Mouse (Mus musculus) lung, adult 18-20 months (tissue): ENCODE measurements around the gene Fgf22.
A peak's percentile ranks its signal among the peaks of the same experiment; 100 is the strongest.

Experiments used
- DNase-seq, 2 experiments: peaks; one replicate each; pipeline ENCODE4 v3.0.0; 2022; ENCODE audit warnings: mixed read lengths in 2 of 2

The Fgf22 gene

DNA sequence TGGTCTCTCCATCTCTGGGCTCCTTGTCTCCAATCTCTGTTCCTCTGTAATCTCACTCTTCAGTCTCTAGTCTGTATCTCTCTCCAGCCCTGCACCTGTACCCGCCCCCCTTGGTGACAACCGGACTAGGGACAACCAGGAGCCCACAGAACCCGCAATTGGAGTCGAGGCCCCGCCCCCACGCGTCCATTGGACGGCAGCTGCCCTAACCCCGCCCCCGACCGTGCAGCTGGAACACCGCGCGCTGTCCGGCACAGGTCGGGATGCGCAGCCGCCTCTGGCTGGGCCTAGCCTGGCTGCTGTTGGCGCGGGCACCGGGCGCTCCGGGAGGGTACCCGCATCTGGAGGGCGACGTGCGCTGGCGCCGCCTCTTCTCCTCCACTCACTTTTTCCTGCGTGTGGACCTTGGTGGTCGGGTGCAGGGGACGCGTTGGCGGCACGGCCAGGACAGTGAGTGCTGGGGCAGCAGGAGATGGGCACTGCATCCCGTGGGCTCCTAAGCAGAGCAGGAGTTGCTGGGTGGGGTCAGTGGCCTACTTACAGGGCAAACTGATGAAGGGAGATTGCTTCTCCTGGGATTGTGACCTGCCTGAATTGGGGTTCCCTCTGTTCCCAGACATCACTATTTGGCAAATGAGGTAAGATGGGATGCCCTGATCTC, at the start of gene Fgf22:
Fgf22 (plus strand) TSS at position 221 of the 661 bp plus-strand sequence.
- DNase-seq: peak; percentile 67 to 76

DNA sequence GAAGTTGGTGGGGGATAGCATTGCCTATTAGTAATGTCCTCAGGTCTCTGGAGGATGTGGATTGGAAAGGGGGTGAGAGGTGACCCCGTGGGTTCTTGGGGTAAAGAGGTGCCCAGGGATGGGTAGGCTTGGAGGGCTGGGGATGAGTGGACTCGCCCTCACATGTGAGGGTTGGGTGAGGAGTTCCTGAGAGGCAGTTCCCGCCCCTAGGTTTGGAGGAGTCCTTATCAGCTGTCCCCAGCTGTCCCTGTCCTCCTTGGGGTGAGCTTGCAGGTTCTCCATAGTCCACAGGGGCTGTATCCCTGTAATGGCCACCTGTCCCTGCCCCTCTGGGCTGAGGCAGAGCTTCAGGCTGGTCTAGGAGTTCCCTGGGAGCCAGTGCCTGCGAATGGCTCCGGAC, 48.9 kb upstream of the Fgf22 start:
- no peak for DNase-seq

DNA sequence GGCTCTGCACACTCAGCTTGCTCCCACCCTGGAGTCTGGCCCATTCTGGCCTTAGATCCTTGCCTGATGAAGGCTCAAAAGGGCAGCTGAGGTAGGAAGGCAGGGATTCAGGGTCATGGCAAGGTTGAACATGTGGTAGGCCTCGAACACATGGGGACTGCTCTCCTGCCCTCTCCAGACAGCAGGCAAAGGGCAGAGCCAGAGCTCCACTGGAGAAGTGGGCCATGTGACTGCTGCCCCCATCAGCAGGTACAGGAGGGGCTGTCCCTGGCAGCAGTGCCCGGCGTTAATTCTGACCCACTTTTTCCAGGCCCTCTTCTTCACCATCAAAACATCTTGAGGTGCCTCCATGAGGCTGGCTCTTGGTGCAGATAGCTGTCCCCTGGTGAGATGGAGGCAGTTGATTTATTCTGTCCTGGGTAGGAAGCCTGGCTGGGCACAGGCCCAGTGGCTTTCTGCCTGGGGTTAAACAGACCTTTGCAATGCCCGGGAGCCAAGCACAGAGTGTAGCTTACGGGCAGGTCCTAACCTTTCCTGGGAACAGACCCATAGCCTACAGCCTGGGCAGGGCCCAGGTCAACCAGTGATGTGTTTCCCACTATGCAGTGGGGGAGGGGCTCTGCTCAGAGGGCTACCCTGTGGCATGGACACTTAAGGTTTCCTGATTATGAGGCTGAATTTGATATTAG, 48.3 kb upstream of the Fgf22 start:
- DNase-seq: no peak

DNA sequence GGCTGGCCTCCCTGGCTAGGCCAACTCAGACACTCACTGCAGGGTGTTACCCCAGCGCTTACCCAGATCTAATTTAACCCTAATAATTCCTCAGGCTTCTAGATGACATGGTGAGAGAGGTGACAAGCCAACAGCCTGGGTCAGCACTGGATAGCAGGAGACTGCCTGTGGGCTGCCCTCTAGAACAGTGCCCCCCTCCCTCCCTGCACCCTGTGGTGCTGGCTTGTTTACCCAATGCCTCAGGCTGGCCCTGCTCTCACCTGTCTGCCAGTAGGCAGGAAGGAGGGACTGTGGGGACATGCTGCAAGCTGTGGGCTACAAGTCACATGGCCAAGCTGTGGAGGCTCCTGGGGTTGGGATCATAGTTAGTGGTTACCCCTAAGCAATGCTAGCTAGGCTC, 47.7 kb upstream of the Fgf22 start:
- no peak for DNase-seq

DNA sequence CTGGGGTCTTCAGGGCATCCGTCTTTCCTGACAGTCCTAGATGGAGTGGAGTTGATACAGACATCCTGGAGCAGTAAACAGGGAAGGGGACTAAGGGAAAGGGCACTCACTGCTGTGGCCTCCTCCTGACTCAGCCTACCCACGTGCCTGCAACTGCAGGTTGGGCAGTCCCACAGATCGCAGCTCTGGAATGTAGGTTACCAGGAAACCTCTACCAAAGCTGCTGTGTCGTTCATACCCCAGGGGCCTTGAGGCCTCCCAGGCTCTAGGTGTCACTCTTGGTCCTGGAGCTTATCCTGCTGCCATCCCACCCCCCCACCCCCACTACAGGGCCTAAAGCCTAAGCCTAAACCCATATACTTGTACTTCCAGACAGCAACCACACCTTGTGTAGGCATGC, 47.1 kb upstream of the Fgf22 start:
- no peak for DNase-seq

DNA sequence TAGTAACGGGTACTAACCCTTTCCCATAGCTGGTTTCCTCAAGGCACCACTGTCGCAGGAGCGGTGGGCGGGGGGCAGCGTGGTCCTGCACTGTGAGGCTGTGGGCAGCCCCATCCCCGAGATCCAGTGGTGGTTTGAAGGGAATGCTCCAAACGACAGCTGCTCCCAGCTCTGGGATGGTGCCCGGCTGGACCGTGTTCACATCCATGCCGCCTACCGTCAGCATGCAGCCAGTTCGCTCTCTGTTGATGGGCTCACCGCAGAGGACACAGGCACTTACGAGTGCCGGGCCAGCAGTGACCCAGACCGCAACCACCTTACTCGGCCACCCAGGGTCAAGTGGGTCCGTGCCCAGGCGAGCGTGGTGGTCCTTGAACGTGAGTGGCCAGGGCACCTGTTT, 46.2 kb upstream of the Fgf22 start:
- peak in 1 of 2 experiments; percentile 51 for DNase-seq

DNA sequence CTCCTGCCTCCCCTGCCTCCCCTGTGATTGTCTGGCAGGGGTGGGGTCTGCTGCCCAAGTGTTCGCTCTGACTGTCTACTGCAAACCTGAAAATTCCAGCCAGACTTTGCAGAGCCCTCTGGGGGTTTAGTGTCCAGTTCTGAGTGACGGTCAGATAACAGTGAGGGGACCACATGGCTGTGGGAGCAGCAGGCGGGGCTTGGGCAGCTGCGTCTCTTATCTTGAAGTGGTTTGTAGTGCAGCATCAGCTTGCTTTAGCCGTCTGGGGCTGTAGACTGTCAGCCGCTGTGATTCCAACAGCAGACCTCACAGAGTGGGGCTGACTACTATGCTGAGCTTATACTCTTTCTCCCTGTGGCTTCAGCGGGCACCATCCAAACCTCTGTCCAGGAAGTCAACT, 45.6 kb upstream of the Fgf22 start:
- no peak for DNase-seq

DNA sequence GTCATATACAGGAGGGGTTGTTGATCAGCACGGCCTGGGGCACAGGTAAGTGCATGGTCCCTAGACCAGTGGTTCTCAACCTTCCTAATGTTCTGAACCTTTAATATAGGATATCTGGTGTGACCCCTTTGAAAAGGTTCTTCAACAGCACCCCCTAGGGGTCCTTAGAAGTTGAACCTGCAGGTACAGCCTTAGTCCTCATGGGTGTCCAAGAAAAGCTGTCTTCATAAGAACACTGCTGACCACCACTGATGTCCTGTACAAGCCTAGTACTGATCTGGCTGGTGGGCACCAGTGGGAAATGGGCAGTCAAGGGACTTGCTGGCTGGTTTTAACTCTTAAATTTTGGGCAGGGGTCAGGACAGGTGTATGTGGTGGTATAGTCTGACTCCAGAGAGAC, 42.8 kb upstream of the Fgf22 start:
- no peak for DNase-seq

DNA sequence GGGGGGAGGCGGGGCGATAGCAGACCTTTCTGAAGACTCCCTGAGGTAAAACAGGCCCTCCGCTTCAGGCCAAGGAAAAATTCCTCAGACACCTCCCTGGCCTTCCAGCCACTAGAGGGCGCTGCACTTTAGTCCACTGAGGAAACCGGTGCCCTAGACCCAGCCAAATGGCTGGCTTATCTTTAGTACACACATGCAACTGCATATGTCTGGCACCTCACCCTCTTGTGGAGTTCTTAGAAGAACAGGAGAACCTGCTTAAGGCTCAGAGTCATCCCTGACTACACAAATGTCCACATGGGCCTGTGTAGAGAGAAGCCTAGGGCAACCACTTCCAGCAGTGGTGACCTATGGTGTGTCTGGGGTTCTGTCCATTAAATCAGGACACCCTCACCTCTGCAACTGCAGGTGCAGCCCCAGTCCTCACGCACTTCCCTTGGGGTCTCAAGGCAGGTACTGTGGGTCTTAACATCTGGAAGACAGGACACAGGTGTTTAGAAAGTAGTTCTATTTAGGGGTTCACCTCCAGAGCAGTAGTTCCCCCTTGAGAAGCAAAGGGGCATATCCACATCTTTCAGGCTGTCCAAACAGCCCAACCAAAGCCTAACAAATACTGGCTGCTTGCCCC, 42.3 kb upstream of the Fgf22 start:
- DNase-seq: peak; percentile 74 to 79

DNA sequence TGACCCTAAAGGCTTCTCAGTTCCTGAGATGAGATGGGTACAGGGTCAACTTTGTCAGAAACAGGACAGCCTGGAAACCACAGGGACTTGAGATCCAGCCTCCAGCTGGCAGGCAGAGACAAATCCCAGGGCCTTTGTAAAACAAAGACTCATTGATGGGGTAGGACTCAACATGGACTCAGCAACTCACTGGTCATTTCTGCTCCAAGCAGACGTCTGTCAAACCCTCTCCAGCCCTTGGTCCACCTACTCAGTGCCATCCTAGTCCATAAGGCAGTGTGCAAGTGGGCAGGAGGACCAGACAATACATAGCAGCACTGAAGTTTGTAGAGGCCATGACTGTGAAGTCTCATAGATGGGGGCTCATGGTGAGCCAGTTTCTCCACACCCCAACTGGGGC, 41.7 kb upstream of the Fgf22 start:
- no peak for DNase-seq

DNA sequence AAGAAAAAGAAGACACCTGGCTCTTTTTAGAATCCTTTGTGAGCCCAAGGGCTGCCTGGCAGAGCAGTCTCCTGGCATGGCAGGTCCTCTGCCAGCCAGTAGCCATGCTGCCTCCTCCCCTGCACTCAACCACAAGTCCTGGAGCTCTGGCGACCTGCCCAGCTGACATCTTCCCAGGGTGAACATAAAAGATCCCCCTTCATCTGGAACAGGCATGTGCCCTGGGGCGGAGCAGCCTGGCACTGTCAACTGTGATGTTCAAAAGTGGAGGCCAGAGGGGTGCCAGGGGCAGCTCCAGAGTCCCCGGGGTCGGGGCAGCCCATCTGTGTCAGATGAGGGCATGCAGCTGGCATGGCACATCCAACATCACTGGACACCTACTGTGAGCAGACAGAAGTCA, 39.9 kb upstream of the Fgf22 start:
- no peak for DNase-seq

DNA sequence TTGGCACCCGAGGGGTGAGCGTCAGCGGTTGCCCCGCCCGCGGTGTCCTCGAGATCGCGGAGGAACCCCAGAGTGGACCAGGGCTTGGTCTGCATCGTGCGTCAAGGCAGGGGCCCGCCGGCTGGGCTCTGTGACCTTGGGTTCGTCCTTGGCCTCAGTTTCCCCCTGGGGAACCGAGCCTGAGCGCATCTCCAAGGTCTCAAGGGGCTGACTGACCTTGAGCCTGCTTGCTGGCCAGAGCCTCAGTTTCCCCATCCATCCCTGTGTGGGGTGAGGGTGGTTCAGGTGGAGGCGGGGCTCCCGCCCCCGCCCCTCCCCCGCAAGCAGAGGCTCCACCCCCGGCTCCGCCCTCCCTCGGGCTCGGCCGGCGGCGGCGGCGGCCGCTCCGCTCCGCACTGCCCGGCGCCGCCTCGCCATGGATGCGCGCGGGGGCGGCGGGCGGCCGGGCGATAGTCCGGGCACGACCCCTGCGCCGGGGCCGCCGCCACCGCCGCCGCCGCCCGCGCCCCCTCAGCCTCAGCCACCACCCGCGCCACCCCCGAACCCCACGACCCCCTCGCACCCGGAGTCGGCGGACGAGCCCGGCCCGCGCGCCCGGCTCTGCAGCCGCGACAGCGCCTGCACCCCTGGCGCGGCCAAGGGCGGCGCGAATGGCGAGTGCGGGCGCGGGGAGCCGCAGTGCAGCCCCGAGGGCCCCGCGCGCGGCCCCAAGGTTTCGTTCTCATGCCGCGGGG, 38.5 kb upstream of the Fgf22 start, which contains the start of gene Hcn2:
Hcn2 (plus strand) TSS at position 381 of the 734 bp plus-strand sequence.
- no peak for DNase-seq

DNA sequence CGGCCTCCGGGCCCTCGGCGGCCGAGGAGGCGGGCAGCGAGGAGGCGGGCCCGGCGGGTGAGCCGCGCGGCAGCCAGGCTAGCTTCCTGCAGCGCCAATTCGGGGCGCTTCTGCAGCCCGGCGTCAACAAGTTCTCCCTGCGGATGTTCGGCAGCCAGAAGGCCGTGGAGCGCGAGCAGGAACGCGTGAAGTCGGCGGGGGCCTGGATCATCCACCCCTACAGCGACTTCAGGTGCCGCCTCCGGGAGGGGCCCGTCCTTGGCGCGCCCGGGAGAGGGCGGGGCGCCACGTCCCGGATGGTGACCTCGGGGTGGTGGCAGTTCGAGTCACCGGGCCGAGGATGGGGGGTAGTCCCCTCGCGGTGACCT, 37.9 kb upstream of the Fgf22 start:
- DNase-seq: no peak

DNA sequence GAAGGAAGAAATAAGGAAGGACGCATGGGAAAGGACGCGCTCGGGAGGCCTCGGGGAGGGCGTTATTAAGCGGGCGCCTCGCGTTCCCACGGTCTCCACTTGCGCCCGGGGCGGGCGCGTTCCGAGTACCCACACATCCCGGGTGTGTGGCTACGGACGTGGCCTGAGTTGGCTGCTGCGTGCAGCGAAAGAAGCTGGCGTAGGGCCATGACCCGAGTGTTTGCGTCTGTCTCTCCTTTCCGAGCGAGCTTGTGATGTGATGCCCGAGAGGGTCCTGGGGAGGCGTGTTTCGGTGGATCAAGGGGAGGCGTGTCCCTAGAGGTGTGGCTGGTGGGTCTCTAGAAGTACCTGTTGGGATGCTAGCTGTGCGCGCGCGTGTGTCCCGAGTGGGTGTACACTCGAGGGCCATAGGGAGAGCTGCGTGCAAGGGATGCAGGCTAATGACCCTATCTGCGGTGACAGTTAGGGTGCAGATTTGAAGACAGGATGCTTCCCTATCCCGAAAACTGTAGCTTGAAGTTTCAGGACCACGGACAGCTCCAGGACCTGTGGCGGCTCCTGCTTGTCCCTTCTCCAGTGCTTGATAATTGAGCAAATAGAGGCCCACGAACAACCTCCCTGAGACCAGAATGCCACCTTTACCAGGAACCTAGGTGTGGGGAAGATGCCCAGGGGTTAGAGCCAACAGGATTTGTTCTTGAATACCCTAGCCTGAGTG, 37.1 kb upstream of the Fgf22 start:
- peak; percentile 48 to 63 for DNase-seq

DNA sequence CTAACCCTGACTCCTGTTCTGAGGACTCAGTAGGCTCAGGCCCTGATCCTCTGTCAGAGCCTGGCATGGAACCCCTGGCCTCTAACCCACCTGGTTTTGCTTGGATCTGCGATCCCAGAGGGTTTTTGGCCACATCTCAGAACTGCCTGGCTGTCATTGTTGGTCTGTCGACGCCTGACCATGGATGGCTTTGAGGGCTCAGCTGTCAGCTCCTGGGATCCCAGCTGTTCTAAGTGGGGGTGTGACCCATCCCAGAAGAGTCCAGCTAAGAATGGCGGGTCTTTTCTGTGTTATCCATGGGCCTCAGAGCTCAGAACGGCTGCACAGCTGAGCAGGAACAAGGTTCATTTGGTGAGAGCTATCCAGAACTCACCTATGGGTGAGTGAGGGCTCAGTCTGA, 33.8 kb upstream of the Fgf22 start:
- DNase-seq: no peak

DNA sequence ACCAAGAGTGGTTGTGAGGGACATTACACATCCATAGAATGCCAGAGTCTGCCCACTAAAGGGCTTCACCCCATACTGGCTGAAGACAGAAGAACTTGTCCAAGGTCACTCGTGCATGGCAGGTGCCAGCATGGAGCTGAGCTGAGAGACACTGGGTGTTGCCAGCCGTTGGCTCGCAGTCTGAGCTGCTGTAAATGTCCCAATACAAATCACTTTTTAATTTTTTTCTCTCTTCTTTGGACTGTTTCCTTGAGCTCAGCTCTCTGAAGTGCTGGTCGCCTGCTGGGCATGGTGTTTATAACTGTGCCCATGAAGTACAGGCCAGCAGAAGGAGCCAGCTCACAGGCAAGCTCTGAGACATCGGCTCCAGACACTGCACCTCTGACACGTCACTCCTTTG, 31.8 kb upstream of the Fgf22 start:
- DNase-seq: no peak

DNA sequence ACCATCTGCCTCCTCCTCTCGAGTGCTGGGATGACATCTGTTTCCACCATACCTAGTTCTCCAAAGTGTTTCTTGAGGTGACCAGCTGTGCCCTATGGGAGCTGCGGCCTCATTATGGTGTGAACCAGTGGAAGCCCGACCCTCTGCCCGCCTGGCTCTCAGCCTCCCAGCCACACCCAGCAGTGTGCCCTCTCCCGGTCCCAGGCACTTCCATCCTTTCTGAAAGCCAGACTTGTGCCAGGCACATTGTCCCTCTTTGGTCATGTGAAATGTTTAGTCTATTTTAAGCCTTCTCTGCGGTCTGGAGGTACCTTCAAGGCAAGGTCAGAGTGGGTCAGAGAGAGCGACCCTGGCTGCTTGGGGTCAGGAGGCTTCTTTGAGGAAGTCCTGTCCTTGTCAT, 31.2 kb upstream of the Fgf22 start:
- no peak for DNase-seq

DNA sequence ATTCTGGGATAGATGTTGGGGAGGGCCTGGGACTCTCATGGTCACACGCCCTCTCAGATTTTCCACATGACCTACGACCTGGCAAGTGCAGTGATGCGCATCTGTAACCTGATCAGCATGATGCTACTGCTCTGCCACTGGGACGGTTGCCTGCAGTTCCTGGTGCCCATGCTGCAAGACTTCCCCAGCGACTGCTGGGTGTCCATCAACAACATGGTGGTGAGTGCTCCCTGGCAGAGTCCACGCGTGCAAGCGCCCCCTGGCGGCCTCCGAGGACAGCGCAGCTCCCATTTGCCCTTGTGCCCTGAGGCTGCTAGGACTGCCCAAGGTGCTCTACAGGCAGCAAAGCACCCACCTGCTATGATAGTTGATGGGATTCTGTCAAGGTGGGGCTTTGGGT, 28.8 kb upstream of the Fgf22 start:
- peak; percentile 63 to 67 for DNase-seq

DNA sequence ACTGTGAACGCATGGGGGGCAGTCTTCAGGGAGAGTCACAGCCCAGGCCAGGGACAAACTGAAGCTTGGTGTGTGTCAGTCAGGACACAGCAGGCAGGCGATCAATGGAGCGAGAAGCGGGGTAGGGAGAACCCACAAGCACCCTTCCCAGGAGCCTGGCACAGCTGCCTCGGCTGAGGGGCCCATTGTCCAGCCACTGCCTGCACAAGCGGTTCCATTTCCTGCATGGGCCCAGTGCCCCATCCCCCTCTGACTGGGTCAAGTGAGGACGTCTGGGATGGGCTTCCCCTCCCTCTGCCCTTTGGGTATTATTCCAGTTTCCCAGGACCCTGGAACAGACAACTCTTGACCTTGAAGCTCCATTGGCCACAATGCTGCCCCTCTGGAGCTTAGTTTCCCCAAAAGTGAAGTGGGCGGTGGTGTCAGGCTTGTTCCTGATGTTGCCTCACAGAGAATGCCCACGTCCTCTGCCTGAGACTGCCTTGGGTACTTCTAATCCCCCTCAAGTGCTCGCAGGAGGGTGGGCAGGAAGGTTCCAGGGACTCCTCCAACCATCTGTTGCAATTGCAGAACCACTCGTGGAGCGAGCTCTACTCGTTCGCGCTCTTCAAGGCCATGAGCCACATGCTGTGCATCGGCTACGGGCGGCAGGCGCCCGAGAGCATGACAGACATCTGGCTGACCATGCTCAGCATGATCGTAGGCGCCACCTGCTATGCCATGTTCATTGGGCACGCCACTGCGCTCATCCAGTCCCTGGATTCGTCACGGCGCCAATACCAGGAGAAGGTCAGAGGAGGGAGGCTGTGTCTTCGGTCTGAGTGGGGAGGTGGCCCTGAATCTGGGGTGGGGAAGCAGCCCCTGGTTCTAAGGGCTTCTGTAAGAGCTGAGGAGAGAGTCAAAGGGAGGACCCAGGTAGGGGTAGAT, 26.3 kb upstream of the Fgf22 start:
- DNase-seq: no peak

DNA sequence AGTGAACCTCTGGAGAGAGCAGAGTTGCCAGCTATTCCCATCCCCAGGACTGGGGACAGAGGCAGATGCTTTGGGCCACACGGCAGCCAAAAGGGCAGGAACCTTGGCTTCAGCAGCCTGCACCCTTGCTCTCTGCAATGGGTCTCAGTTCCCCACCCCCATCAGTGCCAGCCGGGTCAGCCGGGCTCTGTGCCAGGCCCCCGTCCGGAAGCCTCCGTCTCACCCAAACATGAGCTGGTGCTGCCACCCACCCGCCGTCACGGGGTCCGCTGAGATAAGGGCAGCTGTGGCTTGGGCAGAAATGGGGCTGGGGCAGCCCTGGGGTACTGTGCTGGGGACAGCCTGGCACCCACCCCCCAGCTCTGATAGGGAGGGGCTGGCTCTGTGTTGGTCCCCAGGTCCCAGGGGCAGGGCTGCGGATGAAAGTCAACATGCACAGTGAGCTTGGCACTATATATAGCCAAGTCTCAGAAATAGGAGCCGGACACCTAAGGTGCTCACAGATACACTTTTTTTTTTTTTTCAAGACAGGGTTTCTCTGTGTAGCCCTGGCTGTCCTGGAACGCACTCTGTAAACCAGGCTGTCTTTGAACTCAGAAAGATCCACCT, 25.4 kb upstream of the Fgf22 start:
- DNase-seq: no peak

DNA sequence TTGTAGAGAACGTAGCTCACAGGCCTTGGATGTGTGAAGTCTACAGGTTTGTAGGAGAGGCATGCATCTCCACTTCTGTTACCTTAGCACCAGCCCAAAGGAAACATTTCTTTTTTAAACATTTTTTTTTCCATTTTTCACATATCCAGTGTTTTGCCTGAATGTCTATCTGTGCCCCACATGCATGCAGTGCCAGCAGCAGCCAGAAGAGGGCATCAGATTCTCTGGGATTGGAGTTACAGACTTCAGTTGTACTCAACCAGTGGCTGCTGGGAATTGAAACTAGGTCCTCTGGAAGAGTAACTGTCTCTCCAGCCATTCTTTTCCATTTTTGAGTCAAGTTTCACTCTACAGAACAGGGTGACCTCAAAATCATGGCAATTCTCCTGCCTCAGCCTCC, 22.4 kb upstream of the Fgf22 start:
- no peak for DNase-seq
